ENCODE assay signal across 29 mouse cellular contexts in genomic region chr5:76429441-76429840, GRCm38 (mm10). TPM values are rescaled to one million over a fixed set of nuclear protein-coding genes. Genes with fewer than 3 reads are reported as not detected.
DNase-seq lines count a peak whose midpoint lies in the region; ATAC-seq and TF ChIP-seq lines count a peak whose summit lies in the region.
"Had no signal": no experiment of that assay in that cellular context is flagged by ENCODE, and none has a peak within 500 bp of the region (broad histone marks: within the 10 kb centered on the region; RNA-seq: fewer than 3 reads in every experiment).

No protein-coding gene starts in this region.

- H3K4me3 ChIP-seq in midbrain, embryonic 14.5 days (replicated peaks; ENCODE audit: low read depth, low read length) = no peak overlapping the region
- H3K4me3 ChIP-seq in midbrain, embryonic 13.5 days (replicated peaks) = no peak overlapping the region
- no peak overlapping the region for H3K4me3 ChIP-seq in neural tube, embryonic 15.5 days (replicated peaks)
- no peak overlapping the region for H3K4me3 ChIP-seq in thymus, adult 2 months (ENCODE audit: control insufficient read depth, insufficient read depth, low read length)
- H3K4me3 ChIP-seq: embryonic facial prominence, embryonic 13.5 days; erythroblast, embryonic 14.5 days; forebrain, embryonic 12.5 days; gastrocnemius, adult 2 months; heart, embryonic 10.5 days; layer of hippocampus, adult 2 months; limb, embryonic 12.5 days; midbrain, embryonic 10.5 days; neural tube, embryonic 12.5 days had no signal

- H3K27me3 ChIP-seq in midbrain, embryonic 14.5 days (ENCODE audit: control insufficient read depth, insufficient read depth, low read length) = no peaks in the 10 kb centered on the region
- H3K27me3 ChIP-seq in midbrain, embryonic 13.5 days = no peaks in the 10 kb centered on the region
- no peaks in the 10 kb centered on the region for H3K27me3 ChIP-seq in neural tube, embryonic 15.5 days (replicated peaks)
- H3K27me3 ChIP-seq in thymus, adult 2 months (ENCODE audit: control insufficient read depth, insufficient read depth, low read length) = no peaks in the 10 kb centered on the region
- H3K27me3 ChIP-seq: embryonic facial prominence, embryonic 13.5 days; forebrain, embryonic 12.5 days; limb, embryonic 12.5 days; neural tube, embryonic 12.5 days had no signal

- 78% methylated on average over 5 of the region's 5 CpGs for WGBS in midbrain, embryonic 14.5 days
- 82% methylated on average over 5 of the region's 5 CpGs for WGBS in midbrain, embryonic 13.5 days
- WGBS in neural tube, embryonic 15.5 days = 43% methylated on average over 5 of the region's 5 CpGs
- WGBS in thymus, adult 2 months = 86% methylated on average over 5 of the region's 5 CpGs

- H3K36me3 ChIP-seq in midbrain, embryonic 14.5 days (ENCODE audit: control insufficient read depth, insufficient read depth, low read length) = no peaks in the 10 kb centered on the region
- no peaks in the 10 kb centered on the region for H3K36me3 ChIP-seq in midbrain, embryonic 13.5 days
- no peaks in the 10 kb centered on the region for H3K36me3 ChIP-seq in neural tube, embryonic 15.5 days
- no peaks in the 10 kb centered on the region for H3K36me3 ChIP-seq in thymus, adult 2 months (ENCODE audit: control insufficient read depth, insufficient read depth, low read length)
- H3K36me3 ChIP-seq: embryonic facial prominence, embryonic 13.5 days; forebrain, embryonic 12.5 days; heart, embryonic 10.5 days; limb, embryonic 12.5 days; midbrain, embryonic 10.5 days; neural tube, embryonic 12.5 days had no signal

- no peak for ATAC-seq in midbrain, embryonic 14.5 days (ENCODE audit: low FRiP score, low TSS enrichment)
- no peak for ATAC-seq in midbrain, embryonic 13.5 days
- ATAC-seq in neural tube, embryonic 15.5 days (ENCODE audit: low FRiP score) = peak; percentile 82; the same call in 1 of the 2 replicates
- ATAC-seq: intestine, embryonic 16.5 days; liver, postnatal 0 days; lung, postnatal 0 days had no signal

- H3K27ac ChIP-seq in midbrain, embryonic 14.5 days (replicated peaks; ENCODE audit: low read depth, low read length) = no peak overlapping the region
- no peak overlapping the region for H3K27ac ChIP-seq in midbrain, embryonic 13.5 days
- H3K27ac ChIP-seq in neural tube, embryonic 15.5 days (replicated peaks) = no peak overlapping the region
- no peak overlapping the region for H3K27ac ChIP-seq in thymus, adult 2 months (ENCODE audit: control insufficient read depth, insufficient read depth, low read length)
- H3K27ac ChIP-seq: embryonic facial prominence, embryonic 13.5 days; forebrain, embryonic 12.5 days; gastrocnemius, adult 2 months; heart, embryonic 10.5 days; layer of hippocampus, adult 2 months; limb, embryonic 12.5 days; macrophage; midbrain, embryonic 10.5 days; neural tube, embryonic 12.5 days had no signal

- TF ChIP-seq POLR2A in thymus, adult 2 months (IDR thresholded peaks at IDR 0.05; ENCODE audit: control insufficient read depth, extremely low read depth, insufficient read depth, low read length, poor library complexity) = no peak

- TF ChIP-seq CTCF in thymus, adult 2 months (IDR thresholded peaks at IDR 0.05; ENCODE audit: borderline replicate concordance, control insufficient read depth, extremely low read depth, insufficient read depth, low read length, poor library complexity) = no peak

- H3K9me3 ChIP-seq in midbrain, embryonic 14.5 days (ENCODE audit: control insufficient read depth, low read length) = no peaks in the 10 kb centered on the region
- H3K9me3 ChIP-seq in midbrain, embryonic 13.5 days = peaks cover 3% of the 10 kb centered on the region; the same call in 1 of the 2 replicates
- H3K9me3 ChIP-seq in neural tube, embryonic 15.5 days (replicated peaks) = no peaks in the 10 kb centered on the region
- H3K9me3 ChIP-seq: forebrain, embryonic 12.5 days; heart, embryonic 10.5 days; midbrain, embryonic 10.5 days; neural tube, embryonic 12.5 days had no signal

- no peak overlapping the region for H3K4me2 ChIP-seq in midbrain, embryonic 14.5 days (ENCODE audit: low read length)
- H3K4me2 ChIP-seq in midbrain, embryonic 13.5 days (replicated peaks) = no peak overlapping the region
- no peak overlapping the region for H3K4me2 ChIP-seq in neural tube, embryonic 15.5 days
- H3K4me2 ChIP-seq: embryonic facial prominence, embryonic 13.5 days; forebrain, embryonic 12.5 days; limb, embryonic 12.5 days; liver, embryonic 11.5 days; neural tube, embryonic 12.5 days had no signal

- no peaks in the 10 kb centered on the region for H3K4me1 ChIP-seq in midbrain, embryonic 14.5 days (ENCODE audit: control insufficient read depth, insufficient read depth, low read length)
- no peaks in the 10 kb centered on the region for H3K4me1 ChIP-seq in midbrain, embryonic 13.5 days (replicated peaks)
- peaks cover 4% of the 10 kb centered on the region; the same call in 1 of the 2 replicates for H3K4me1 ChIP-seq in neural tube, embryonic 15.5 days
- no peaks in the 10 kb centered on the region for H3K4me1 ChIP-seq in thymus, adult 2 months (replicated peaks; ENCODE audit: control insufficient read depth, insufficient read depth, low read length)
- H3K4me1 ChIP-seq: embryonic facial prominence, embryonic 13.5 days; forebrain, embryonic 12.5 days; heart, embryonic 10.5 days; limb, embryonic 12.5 days; midbrain, embryonic 10.5 days; neural tube, embryonic 12.5 days had no signal

- H3K9ac ChIP-seq in midbrain, embryonic 14.5 days (replicated peaks; ENCODE audit: low read length) = no peak overlapping the region
- no peak overlapping the region for H3K9ac ChIP-seq in midbrain, embryonic 13.5 days (replicated peaks)
- no peak overlapping the region for H3K9ac ChIP-seq in neural tube, embryonic 15.5 days (replicated peaks)
- H3K9ac ChIP-seq: embryonic facial prominence, embryonic 13.5 days; forebrain, embryonic 12.5 days; limb, embryonic 12.5 days; liver, postnatal 0 days; neural tube, embryonic 12.5 days had no signal

- peak; percentile 7 for DNase-seq in midbrain, embryonic 14.5 days
- DNase-seq in brain, adult 2 months (ENCODE audit: low read depth, low spot score) = peak; percentile 26
- peak; percentile 63 for DNase-seq in forelimb bud, embryonic 11.5 days (ENCODE audit: low read depth, low spot score)
- no peak for DNase-seq in thymus, adult 2 months
- DNase-seq in thymus, postnatal 36 days = no peak
- DNase-seq: adrenal gland, postnatal 10 days; cerebellum, adult 8-10 months; cerebellum, postnatal 36 days; gastrocnemius, adult 2 months; kidney, adult 9 months; kidney, postnatal 25 days; liver, postnatal 0 days had no signal

RNA-seq across cellular contexts. Expression of gene Gm7271, which starts 54.4 kb away (rescaled TPM):
- polyA plus RNA-seq in midbrain, embryonic 14.5 days (2014; fragmentation: Nextera tagmentation; extraction: Ambion mirVana) = 0.36 TPM in 1 of 2 replicates, not detected in the other
- polyA plus RNA-seq in midbrain, embryonic 13.5 days (2015; fragmentation: Nextera tagmentation; extraction: Ambion mirVana) = not detected in 2 replicates
- polyA plus RNA-seq in neural tube, embryonic 15.5 days (2015; fragmentation: Nextera tagmentation; extraction: Ambion mirVana) = 7.3 and 9.8 TPM in 2 replicates
- not detected in 2 replicates for polyA plus RNA-seq in thymus, adult 2 months (2012; rRNA removed)
- polyA plus RNA-seq: C2C12; embryonic facial prominence, embryonic 13.5 days; erythroblast, embryonic 14.5 days; forebrain, embryonic 12.5 days; frontal cortex, adult 2 months; heart, embryonic 10.5 days; heart, embryonic 16.5 days; intestine, embryonic 16.5 days; limb, embryonic 12.5 days; liver, embryonic 11.5 days; liver, postnatal 0 days; lung, postnatal 0 days; macrophage had no signal

Comparison
In these comparisons a context has a peak if more than half of its experiments do, and no peak if none do; other contexts are left out.
1. DNase-seq: peak in midbrain, embryonic 14.5 days (single experiment), brain, adult 2 months (single experiment) and forelimb bud, embryonic 11.5 days (single experiment); none in thymus, adult 2 months (single experiment) and thymus, postnatal 36 days (0 of 2).